Mouse (Mus musculus): ENCODE results near the gene Ccdc93. TPM values are rescaled to one million over a fixed set of nuclear protein-coding genes. Genes with fewer than 3 reads are reported as not detected.
A peak's percentile ranks its signal among the peaks of the same experiment; 100 is the strongest.

The Ccdc93 gene
- total RNA-seq (2015; ENCODE audit: low replicate concordance) (1.9 and 7.9 TPM in 2 replicates), total RNA-seq (2017; ENCODE audit: low replicate concordance) (3.8 and 6.3 TPM in 2 replicates)

DNA sequence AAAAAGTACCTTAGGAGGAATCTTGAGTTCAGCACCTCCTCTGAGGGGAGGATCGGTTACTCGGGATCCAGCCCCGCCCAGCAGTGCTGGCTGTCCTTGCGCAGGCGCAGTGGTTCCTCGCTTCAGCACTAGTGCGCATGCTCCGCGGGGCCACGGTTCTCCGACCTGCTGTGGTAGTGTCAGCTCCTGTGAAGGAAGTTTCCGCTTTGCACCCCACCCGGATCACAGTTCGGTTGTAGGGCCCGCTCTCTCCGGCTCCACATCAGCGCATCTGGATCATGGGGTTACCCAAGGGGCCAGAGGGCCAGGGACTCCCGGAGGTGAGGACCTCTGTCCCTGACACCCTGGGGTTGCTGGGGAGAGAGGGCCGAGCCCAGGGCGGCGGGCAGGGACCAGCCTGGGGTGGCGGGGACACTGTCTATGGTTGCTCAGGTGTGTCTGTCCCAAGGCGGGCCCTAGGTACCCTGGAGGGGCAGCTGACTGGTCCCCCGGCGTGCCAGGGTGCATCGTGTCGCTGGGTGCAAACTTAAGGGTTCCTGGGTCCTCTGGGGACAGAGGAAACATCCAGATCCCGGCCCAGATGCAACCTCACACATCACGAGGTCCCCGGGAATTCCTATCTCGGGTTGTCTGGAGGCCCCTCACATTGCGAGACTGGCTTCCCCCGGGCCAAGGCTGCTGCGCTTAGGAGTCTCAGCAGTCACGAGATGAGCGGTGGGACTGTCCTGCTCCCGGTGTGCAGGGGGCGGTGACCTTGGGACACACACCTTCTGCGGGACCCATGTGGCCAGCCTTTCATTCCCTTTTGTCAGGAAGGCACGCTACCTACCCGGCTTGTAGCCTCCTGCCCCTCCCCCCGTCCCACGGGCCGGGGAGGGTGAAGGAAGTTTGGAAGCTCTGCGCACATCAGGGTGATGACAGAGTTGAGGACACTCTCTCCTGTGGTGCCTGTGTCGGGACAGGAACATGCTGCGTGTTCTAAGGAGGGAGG lies at the start of gene Ccdc93:
Gene Ccdc93, plus strand, starts transcription at position 112 of the 991 bp plus-strand sequence.
- ATAC-seq (replicated peaks; ENCODE audit: low FRiP score, poor library complexity, severe bottlenecking), result peak; percentile 95

DNA sequence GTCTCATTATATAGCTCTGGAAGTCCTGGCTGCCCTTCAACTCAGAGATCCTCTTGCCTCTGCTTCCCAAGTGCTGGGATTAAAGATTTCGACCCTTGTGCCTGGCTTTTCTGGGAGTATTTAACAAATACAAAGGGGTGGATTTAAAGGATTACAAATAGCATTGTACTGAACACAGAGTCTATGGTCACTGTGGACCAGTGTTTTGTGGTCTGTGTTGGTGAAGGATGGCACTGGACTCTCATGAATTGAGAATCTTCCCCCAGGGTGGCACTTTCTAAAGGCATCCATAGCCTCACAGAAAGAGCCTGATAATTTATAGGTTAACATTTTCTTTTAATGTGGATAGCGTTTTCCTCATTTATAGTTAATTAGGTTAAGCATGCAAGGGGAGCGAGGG lies 49.3 kb upstream of the Ccdc93 start:
- no peak for ATAC-seq (replicated peaks; ENCODE audit: low FRiP score, poor library complexity, severe bottlenecking)

DNA sequence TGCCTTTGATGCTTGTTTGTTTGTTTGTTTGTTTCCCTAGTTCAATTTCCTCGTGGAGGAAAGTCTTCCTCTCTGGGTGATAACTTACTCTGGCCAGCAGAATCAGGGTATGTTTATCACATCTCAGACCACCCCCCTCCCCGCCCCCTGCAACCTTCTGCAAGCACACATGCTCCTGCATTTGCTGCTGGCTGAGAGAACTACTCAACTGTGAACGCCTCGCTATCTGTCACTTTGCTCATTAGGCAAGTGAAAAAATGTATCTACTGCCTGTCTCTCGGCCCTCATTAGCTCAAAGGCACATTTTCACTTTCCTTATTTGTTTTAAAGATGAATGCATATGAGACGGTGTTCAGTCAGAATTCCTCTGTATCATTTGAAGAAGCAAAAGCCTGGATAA lies 42.5 kb upstream of the Ccdc93 start:
- ATAC-seq (replicated peaks; ENCODE audit: low FRiP score, poor library complexity, severe bottlenecking), result no peak

DNA sequence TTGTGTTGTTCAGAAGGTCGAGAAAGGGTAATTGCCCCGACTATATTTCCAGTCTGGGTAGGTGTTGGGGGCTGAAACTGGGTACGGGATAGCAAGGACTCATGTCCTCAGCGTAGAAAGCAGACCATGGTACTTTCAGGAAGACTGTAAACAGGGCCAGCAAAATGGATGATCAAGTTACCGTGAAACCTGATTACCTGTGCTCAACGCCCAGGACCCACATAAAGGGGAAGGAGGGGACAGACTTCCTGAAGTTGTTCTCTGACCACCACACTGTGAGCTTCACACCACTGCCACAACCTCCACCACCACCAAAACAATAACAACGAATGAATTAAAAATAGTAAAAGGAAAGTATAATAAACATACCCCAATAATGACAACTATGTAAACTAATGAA lies 42.1 kb upstream of the Ccdc93 start:
- no peak for ATAC-seq (replicated peaks; ENCODE audit: low FRiP score, poor library complexity, severe bottlenecking)

DNA sequence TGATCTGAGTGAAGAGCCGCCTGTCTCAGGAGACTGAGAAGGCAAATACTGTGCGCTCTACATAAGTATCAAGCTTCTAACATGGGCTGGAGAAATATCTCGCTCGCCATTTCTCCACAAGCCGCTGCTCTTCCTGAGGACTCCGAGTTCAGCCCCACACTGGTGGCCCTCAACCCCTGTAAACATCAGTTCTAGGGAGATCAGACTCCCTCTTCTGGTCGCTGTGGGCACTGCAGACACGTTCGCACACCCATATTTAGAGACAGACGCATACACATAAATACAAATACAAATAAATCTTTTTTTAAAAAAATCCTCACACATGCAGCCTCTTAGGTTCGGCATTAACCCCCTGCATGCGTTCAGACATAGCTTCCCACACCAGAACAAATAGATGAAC lies 41.3 kb upstream of the Ccdc93 start:
- no peak for ATAC-seq (replicated peaks; ENCODE audit: low FRiP score, poor library complexity, severe bottlenecking)

DNA sequence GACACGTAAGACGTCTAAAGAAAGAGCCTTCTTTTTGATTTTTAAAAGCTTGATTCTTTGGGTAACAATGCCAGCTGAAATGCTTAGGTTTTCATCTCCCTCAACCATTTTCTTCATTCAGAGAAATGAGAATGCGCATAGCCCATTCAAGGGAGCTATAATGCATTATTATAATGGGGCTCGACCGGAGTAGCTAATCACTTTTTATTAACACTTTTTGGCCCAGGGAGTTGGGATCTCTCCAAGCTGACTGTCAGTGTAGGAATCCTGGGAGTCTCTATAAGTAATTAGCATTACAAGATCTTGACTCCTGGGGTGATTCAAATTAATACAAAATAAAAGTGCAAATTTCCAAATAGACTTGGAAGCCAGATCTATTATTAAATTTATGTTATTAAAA lies 40.8 kb upstream of the Ccdc93 start:
- no peak for ATAC-seq (replicated peaks; ENCODE audit: low FRiP score, poor library complexity, severe bottlenecking)

DNA sequence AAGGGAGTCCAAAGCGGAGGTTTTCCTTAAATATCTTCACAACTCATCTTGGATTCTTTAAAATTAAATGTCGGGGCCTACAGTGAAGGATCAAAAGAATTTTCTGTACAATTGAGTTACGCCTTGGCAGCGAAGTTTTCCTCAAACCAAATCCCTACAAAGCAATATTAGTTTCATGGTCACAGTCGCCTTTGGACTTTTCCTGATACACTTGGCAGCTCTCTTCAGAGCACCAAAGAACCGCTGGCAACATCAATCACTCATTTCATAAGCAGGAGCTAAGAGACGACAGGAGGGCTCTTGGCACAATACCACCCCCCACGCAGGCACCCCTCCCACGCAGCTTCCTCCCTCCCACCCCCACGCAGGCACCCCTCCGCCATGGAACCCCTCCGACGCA lies 40.4 kb upstream of the Ccdc93 start:
- ATAC-seq (replicated peaks; ENCODE audit: low FRiP score, poor library complexity, severe bottlenecking), result no peak

DNA sequence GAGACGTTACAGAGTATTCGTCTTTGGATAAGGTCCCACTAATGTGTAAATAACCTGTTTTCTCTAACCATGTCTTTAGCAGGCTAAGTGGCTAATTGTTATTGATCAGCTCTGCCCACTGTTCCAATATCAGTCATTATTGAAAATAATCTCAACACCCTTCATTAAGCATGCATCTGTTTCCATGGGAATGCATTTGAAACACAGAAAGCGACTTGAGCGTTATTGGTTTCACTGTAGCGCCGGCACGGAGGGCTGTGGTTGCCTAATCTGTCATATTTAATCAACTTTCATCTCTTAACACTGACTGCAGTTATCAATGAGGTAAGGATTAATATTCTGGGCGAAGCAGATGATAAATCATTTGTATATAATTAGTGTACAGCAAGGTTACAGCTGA lies 40.0 kb upstream of the Ccdc93 start:
- no peak for ATAC-seq (replicated peaks; ENCODE audit: low FRiP score, poor library complexity, severe bottlenecking)

DNA sequence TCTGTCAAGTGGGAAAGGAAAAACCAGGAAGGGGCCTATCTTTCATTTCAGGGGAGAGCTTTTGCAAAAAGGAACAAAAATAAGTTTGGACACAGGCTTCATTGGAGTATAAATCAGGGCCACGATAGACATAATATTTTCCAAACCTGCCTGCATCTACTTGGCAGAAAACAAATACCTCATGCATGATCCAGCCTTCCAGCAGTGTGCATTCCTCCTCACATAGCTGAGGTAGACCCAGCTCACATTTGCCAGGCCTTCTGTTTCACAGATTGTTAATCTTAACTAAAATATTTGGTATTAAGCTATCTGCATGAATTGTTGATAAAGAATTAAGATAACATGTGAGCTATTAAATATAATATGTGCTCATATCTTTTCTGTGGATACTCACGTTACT lies 37.7 kb upstream of the Ccdc93 start:
- ATAC-seq (replicated peaks; ENCODE audit: low FRiP score, poor library complexity, severe bottlenecking), result no peak

DNA sequence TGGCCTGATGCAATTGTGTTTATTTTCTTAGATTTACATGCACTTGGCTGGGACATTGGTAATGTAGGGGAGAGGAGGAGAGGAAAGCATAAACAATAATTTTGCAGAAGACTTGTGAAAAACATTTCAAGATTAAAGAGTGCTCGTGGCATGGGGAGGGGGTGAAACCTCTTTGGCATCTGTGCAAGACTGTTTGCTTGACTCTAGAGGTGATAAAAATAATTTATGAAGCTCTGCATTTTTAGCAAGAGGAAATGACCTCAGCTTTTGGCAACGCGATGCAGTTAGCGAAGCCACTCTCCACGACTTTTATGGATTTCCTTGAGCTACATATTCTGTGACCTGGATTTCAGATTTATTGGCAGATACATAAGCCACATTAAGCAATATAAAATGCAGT lies 36.1 kb upstream of the Ccdc93 start:
- ATAC-seq (replicated peaks; ENCODE audit: low FRiP score, poor library complexity, severe bottlenecking), result no peak

DNA sequence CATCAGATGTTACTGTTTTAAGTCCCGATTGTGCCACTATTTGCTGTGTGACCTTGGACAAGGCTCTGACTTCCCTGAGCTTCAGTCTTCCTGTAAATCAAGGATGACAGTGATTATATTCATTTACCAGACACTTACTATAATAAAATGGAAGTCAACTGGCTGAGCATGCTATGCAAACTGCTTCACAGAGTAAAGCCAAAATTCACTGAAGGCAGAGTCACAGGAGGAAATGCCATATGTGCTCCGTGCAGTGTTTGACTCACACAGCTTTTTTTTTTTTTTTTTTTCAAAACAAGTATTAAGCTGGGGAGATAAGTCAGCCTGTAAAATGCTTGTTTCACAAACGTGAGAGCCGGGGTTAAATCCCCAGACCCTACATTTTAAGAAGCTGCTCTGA lies 34.3 kb upstream of the Ccdc93 start:
- no peak for ATAC-seq (replicated peaks; ENCODE audit: low FRiP score, poor library complexity, severe bottlenecking)

DNA sequence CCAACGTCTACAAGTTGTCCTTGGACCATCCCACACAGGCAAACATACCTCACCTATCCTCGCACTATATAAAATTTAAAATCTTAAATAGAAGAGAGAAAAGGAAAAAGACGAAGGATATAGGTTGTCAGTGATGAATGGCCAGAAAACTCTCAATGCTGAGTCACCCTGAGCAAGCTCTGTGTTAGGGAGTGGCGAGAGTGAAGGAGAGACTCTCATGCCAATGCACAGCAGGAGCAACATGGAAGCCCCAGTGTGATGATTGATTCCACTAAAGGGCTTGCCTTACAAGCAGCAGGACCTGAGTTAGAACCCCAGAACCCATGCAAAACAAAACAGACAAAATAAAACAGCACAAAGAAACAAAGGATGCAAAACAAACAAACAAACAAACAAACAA lies 32.6 kb upstream of the Ccdc93 start:
- ATAC-seq (replicated peaks; ENCODE audit: low FRiP score, poor library complexity, severe bottlenecking), result no peak

DNA sequence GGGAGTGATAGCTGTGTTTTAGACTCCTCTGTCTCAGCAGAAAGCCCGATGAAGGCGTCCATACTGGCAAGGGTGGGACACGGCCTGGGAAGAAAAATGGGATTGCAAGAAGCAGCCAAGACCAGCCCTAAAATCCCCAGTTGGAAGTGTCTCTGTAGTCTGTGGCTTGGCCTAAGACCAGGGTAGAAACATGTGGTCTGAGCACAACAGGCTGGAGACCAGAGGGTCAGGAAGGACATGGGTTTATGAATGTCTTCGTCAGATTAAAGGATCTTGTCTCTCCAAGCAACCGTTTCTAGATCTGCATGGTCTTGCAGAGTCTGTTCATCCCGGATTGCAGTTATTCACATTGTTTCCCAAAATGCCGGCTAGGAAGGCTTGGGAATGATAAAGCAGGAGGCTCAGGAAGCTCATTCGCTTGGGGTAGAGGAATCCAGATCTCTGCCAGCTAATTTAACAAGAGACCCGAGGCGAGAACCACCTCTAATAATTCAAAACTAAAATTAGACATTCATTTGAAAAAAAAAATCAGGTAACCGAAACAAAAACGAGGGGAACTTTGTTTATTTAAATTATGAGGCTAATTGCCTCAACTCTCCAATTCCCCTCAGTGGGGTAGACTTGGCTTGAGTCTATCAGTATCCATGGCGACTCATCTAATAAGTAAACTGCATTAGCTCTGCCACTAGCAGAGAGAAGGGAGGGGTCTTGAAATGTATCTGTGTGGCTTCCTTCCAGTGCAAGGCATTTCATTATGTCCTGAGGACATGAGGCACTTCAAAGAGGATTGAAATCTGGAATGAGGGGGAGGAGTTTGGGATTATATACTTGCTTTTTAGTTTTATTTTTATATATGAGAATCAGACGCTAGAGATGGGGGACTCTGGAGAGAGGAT lies 31.6 kb upstream of the Ccdc93 start:
- no peak for ATAC-seq (replicated peaks; ENCODE audit: low FRiP score, poor library complexity, severe bottlenecking)

DNA sequence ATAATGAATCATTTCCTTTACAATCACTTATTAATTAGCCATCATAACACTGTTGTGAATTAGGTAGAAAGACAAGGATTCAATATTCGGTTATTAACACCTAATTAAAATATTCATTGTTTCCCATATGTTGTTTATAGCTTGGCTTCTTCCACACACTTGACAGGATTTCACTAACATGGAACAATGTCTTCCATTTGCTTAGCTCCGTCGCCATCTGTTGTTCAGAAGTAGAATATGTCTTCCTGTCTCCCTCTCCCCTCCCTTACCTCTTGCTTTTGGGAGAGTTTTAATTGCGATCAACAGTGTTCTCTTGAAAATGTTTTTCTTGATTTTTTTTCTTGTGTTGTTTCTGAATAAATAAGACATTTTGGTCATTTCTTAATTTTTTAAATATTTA lies 30.6 kb upstream of the Ccdc93 start:
- no peak for ATAC-seq (replicated peaks; ENCODE audit: low FRiP score, poor library complexity, severe bottlenecking)

DNA sequence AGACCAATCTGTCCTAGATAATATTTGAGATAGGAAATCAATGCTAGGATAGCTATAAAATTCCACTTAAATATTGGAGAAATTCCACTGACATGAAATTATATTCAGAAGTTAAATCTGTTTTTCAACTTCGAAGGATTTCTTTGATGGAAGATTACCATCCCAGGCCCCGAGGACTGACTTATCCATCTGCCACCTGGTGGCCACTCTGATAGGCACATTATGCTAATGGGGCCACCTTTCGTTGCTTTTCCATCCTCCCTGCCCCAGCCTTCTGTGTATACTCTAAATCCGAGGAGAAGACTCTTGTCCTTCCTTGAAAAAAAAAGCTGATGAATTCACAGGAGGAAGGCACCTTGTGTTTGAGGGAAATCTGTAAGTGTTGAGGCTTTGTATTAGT lies 11.8 kb upstream of the Ccdc93 start:
- no peak for ATAC-seq (replicated peaks; ENCODE audit: low FRiP score, poor library complexity, severe bottlenecking)

DNA sequence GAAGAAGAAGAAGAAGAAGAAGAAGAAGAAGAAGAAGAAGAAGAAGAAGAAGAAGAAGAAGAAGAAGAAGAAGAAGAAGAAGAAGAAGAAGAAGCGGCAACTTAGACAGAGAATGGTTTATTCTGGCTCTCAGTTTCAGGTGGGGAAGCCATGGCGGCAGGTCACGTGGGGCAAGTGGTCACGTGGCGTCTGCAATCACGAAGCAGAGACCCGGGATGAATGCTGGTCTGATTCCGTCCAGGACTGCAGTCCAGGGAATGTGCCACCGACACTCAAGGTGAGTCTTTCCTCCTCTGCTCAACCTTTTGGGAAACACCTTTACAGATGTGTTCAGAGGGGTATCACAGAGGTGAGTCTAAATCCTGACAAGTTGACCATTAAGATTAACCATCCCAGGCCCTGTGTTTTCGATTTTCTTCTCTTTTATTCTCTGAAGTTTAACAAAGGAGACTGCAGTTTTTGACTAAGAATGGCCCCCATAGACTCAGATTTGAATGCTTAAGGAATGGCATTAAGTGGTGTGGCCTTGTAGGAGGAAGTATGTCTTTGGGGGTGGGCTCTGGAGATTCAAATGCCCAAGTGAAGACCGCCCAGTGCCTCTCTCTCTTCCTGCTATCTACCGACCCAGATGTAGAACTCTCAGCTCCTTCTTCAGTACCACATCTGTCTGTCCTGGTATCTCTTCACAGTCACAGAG lies 11.1 kb upstream of the Ccdc93 start:
- ATAC-seq (replicated peaks; ENCODE audit: low FRiP score, poor library complexity, severe bottlenecking), result no peak

DNA sequence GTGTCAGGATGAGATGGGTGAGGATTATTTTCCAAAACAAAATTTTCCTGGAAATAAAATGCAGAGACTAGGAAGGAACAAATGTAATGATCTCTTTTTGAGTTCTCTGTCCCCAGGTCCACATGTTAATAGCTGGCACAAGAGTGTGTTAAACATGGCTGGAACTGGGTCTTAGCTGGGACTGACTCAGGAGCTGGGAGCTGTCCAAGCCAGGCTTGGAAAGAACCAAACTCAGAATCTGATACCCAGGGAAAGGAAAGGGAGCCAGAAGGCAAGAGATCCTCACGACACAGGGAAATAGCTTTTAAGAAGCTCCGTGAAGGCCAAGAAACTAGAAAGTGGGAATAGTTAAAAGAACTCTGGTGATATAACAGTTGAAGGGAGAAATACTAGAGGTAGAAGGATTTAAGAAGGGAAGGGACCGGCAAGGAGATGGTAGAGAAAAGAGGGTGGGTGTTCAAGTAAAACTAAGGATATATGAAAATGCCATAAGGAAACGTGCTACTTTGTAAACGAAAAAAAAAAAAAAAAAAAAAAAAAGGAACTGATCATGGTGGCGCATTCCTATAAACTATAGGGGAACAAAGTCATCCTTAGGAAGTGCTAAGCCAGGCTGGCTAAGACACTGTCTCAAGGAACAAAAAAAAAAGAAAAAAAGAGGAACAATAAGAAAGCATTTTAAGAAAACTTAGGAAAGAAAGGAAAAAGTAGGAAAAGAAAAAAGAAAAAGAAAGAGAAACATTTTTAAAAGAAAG lies 489 bp upstream of the Ccdc93 start:
- ATAC-seq (replicated peaks; ENCODE audit: low FRiP score, poor library complexity, severe bottlenecking), result no peak

DNA sequence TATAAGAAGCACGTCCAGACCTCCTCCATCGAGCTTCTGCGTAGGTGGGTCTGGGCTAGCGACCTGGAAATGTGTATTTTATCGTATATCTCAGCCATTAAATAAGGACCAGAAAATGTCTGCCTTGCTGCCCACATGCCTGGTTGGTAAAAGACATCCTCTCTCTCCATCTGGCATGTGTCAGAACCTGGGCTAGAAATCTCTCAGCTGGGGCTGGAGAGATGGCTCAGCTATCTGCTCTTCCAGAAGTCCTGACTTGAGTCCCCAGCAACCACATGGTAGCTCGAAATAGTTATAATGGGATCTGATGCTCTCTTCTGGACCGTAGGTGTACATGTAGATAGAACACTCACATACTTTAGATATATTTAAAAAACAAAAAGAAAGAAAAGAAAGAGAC lies 5.1 kb downstream of the Ccdc93 start:
- ATAC-seq (replicated peaks; ENCODE audit: low FRiP score, poor library complexity, severe bottlenecking), result no peak
